Mouse (Mus musculus) intestine, postnatal 0 days (tissue): ENCODE data around the gene Cxcr6. TPM values are rescaled to one million over a fixed set of nuclear protein-coding genes. Genes with fewer than 3 reads are reported as not detected.
"Not testable (repeated sequence)": the region's sequence is repeated elsewhere in the genome, so short reads cannot be mapped to it uniquely, and the experiment has no call there.

Source experiments
- ATAC-seq: fragments of 200-750 bp; cut with Nextera tagmentation; 2 replicates; pipeline ENCODE4 v1.8.0; 2017; ENCODE audit warnings: mild to moderate bottlenecking, moderate TSS enrichment, moderate library complexity
- H3K27ac ChIP-seq: fragments of 300-500 bp; sonication (generic); 2 replicates; pipeline ENCODE4 v1.5.1; 2014; ENCODE audit warnings: mild to moderate bottlenecking, low read depth, low read length, moderate library complexity
- H3K27me3 ChIP-seq: fragments of 300-500 bp; sonication (generic); replicated peaks from 2 replicates; pipeline ENCODE4 v1.6.1; 2014; ENCODE audit warnings: low read length, mixed read lengths; ENCODE audit not compliant: control insufficient read depth, insufficient read depth
- H3K36me3 ChIP-seq: fragments of 300-500 bp; sonication (generic); 2 replicates; pipeline ENCODE4 v1.6.1; 2014; ENCODE audit warnings: mild to moderate bottlenecking, moderate library complexity; ENCODE audit not compliant: control insufficient read depth, insufficient read depth
- H3K4me1 ChIP-seq: fragments of 300-500 bp; sonication (generic); replicated peaks from 2 replicates; pipeline ENCODE4 v1.6.1; 2014; ENCODE audit warnings: antibody characterized with exemption, low read length, mixed read lengths; ENCODE audit not compliant: control insufficient read depth, insufficient read depth
- H3K4me2 ChIP-seq: fragments of 300-500 bp; sonication (generic); replicated peaks from 2 replicates; pipeline ENCODE4 v1.6.1; 2014; ENCODE audit warnings: low read depth, mild to moderate bottlenecking, moderate library complexity
- H3K4me3 ChIP-seq: fragments of 300-500 bp; sonication (generic); 2 replicates; pipeline ENCODE4 v1.5.1; 2014; ENCODE audit warnings: low read depth, low read length
- H3K9ac ChIP-seq: fragments of 300-500 bp; sonication (generic); 2 replicates; pipeline ENCODE4 v1.6.1; 2014; ENCODE audit warnings: mild to moderate bottlenecking, low read depth, low read length
- H3K9me3 ChIP-seq: fragments of 300-500 bp; sonication (generic); 2 replicates; pipeline ENCODE4 v1.6.1; 2016; ENCODE audit warnings: mixed run types; ENCODE audit not compliant: control insufficient read depth
- CTCF ChIP-seq: sonication (generic); IDR thresholded peaks from 2 replicates; pipeline ENCODE4 v1.5.1; 2016; ENCODE audit warnings: low read depth, mild to moderate bottlenecking, control low read depth, antibody characterized with exemption, moderate library complexity
- WGBS: fragments of 180-500 bp; shearing (Covaris S2); extraction: QIAGEN DNeasy Blood & Tissue Kit; methylation state at CpG from one replicate; pipeline ENCODE4 v1.1.7; 2014; 5-methylcytosine and 5-hydroxymethylcytosine counted together
- polyA plus RNA-seq: library from polyadenylated mRNA; unstranded; fragments of >200 nt; fragmentation: Nextera tagmentation; extraction: Ambion mirVana; gene quantifications from 2 replicates; pipeline ENCODE4 v1.2.1, GENCODE M21; 2015

The Cxcr6 gene
- polyA plus RNA-seq, 1 experiment from 2014 or later = 1.3 TPM

- Histone ChIP-seq H3K27me3 (no peaks in the 10 kb centered on the region), H3K9ac (no peak overlapping the region), H3K4me2 (no peak overlapping the region), H3K9me3 (no peaks in the 10 kb centered on the region), H3K36me3 (no peaks in the 10 kb centered on the region), H3K4me3 (no peak overlapping the region), H3K4me1 (no peaks in the 10 kb centered on the region), H3K27ac (no peak overlapping the region)
- no peak for TF ChIP-seq CTCF
- no peak for ATAC-seq
- 77% methylated on average over 3 of the region's 3 CpGs for WGBS
Observed at GRCm38 (mm10) chr9:123763771-123764170, 42.5 kb upstream of the Cxcr6 start.

GRCm38 (mm10) chr9:123766996-123767395 is 39.3 kb upstream of the Cxcr6 start:
- Histone ChIP-seq H3K4me2 (no peak overlapping the region), H3K27me3 (no peaks in the 10 kb centered on the region), H3K36me3 (no peaks in the 10 kb centered on the region), H3K4me3 (no peak overlapping the region), H3K4me1 (no peaks in the 10 kb centered on the region), H3K9ac (no peak overlapping the region), H3K27ac (no peak overlapping the region), H3K9me3 (no peaks in the 10 kb centered on the region)
- no peak for TF ChIP-seq CTCF
- no peak for ATAC-seq
- 80% methylated on average over 3 of the region's 3 CpGs for WGBS

GRCm38 (mm10) chr9:123768443-123768842 is 37.8 kb upstream of the Cxcr6 start:
- no peak overlapping the region for H3K27ac ChIP-seq
- no peaks in the 10 kb centered on the region for H3K36me3 ChIP-seq
- H3K4me1 ChIP-seq = no peaks in the 10 kb centered on the region
- peak; percentile 84 for ATAC-seq
- no peak overlapping the region for H3K4me2 ChIP-seq
- H3K4me3 ChIP-seq = no peak overlapping the region
- no peak overlapping the region for H3K9ac ChIP-seq
- TF ChIP-seq CTCF = no peak
- H3K9me3 ChIP-seq = no peaks in the 10 kb centered on the region
- WGBS = 30% methylated on average over 1 of the region's 1 CpGs
- H3K27me3 ChIP-seq = no peaks in the 10 kb centered on the region

GRCm38 (mm10) chr9:123769532-123769931 is 36.7 kb upstream of the Cxcr6 start:
- Histone ChIP-seq H3K4me2 (no peak overlapping the region), H3K27me3 (no peaks in the 10 kb centered on the region), H3K27ac (no peak overlapping the region), H3K36me3 (no peaks in the 10 kb centered on the region), H3K9ac (no peak overlapping the region), H3K9me3 (no peaks in the 10 kb centered on the region), H3K4me3 (no peak overlapping the region), H3K4me1 (no peaks in the 10 kb centered on the region)
- no peak for ATAC-seq
- 42% methylated on average over 6 of the region's 6 CpGs for WGBS
- no peak for TF ChIP-seq CTCF

- not testable (repeated sequence) for H3K27ac ChIP-seq
- 35% methylated on average over 2 of the region's 2 CpGs for WGBS
Observed at GRCm38 (mm10) chr9:123773299-123773698, 33.0 kb upstream of the Cxcr6 start.

GRCm38 (mm10) chr9:123788855-123789529 is 17.3 kb upstream of the Cxcr6 start:
- H3K4me2 ChIP-seq = no peak overlapping the region
- no peak for ATAC-seq
- no peak overlapping the region for H3K9ac ChIP-seq
- H3K4me1 ChIP-seq = no peaks in the 10 kb centered on the region
- H3K27ac ChIP-seq = no peak overlapping the region
- 57% methylated on average over 4 of the region's 4 CpGs for WGBS
- no peak overlapping the region for H3K4me3 ChIP-seq
- 0 out of 2 replicates have a peak, but pooled peaks cover 2% of the 10 kb centered on the region for H3K9me3 ChIP-seq
- TF ChIP-seq CTCF = no peak
- peaks cover 36% of the 10 kb centered on the region for H3K36me3 ChIP-seq
- H3K27me3 ChIP-seq = no peaks in the 10 kb centered on the region

More at GRCm38 (mm10) chr9:123773299-123773698, 33.0 kb upstream of the Cxcr6 start:
- H3K36me3 ChIP-seq, H3K27me3 ChIP-seq, H3K4me2 ChIP-seq, H3K9me3 ChIP-seq, H3K9ac ChIP-seq, H3K4me1 ChIP-seq, H3K4me3 ChIP-seq, ATAC-seq: not testable (repeated sequence)
- peak; percentile 48 for TF ChIP-seq CTCF
